Mouse (Mus musculus): ENCODE measurements around the gene Cartpt.

DNA sequence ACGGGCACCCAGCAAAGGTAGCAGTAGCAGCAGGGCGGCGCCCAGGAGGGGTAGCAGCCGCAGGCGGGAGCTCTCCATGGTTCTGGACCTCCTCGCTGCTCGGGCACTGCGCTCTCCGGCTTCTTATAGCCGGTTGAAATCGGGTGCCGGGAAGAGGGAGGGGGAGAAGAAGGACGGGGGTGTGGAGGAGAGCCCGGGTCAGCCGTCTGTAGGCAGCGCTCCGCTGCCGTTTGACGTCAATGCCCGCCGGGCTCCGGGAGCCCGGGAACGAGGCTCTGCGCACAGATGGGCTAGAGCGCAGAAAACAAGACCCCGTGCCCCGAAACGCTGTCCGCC, 366 bp downstream of the Cartpt start:
- TF ChIP-seq CTCF (IDR thresholded peaks at IDR 0.05; ENCODE audit: low read depth) (no peak), EP300 (IDR thresholded peaks at IDR 0.05; ENCODE audit: low read depth) (no peak)
